Mouse (Mus musculus) right cerebral cortex, postnatal 10 days (tissue): ENCODE measurements around the gene Olfr356.

Experiments used
- DNase-seq, 2 experiments: peaks; one replicate each; pipeline ENCODE4 v3.0.0; 2021; ENCODE audit warnings: low spot score in 2 of 2

Olfr356 gene

DNA sequence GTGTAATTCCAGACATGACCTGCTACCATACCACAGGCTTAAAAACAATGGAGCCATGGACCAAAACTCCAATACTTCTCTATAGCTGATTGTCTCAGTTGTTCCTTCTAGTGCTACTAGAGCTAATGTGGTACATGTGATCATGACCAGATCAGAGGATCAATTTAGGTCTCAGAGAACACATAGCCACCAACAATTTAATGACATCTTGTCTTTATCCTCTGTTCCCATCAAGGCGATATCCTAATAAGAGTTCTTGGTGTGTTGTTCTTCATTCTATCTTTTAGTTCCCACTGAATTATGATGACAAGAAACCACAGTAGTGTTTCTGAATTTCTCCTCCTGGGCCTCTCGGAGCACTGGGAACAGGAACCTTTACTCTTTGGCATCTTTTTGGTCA is at the start of gene Olfr356:
TSS of gene Olfr356 (plus strand) at position 301 of the 400 bp plus-strand sequence.
- DNase-seq: no peak

DNA sequence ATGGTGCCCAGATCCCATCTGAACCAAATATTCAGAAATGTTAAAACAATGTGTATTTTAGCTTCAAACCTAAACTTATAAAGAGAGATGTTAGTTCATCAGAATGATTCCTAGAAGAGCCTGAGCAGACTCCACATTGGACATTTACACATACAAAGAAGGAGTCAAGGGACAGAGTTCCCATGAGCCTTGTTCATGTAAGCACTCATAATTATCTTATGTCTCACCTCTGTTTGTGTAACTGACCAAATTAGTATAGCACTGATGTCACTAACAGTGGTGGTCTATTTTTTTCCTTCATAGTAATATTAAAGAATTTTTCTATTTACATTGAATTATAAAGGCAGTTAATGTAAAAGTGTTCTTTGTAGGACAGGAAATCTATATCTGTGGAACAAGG is 44.1 kb upstream of the Olfr356 start, which contains the start of gene Olfr353:
TSS of gene Olfr353 (minus strand) at position 101 of the 400 bp plus-strand sequence.
- no peak for DNase-seq

DNA sequence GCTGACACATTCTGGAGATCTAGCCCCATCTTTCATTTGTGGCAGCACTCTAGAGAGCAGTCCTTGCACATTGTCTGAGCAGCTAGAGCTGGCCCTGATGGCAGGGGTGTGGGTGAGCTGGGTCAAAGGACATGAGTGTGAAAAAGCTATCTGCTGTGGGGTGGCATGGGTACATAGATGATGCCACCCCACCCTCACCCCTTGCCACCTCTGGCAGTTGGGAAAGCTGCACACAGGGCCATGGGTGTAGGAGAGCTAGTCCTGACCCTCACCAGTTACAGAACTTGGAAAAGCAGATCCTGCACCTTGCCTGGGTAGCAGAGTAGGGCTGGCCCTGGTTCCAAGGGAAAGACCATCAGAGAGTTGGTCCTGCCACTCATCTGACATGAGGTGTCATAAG is 39.8 kb upstream of the Olfr356 start:
- no peak for DNase-seq

DNA sequence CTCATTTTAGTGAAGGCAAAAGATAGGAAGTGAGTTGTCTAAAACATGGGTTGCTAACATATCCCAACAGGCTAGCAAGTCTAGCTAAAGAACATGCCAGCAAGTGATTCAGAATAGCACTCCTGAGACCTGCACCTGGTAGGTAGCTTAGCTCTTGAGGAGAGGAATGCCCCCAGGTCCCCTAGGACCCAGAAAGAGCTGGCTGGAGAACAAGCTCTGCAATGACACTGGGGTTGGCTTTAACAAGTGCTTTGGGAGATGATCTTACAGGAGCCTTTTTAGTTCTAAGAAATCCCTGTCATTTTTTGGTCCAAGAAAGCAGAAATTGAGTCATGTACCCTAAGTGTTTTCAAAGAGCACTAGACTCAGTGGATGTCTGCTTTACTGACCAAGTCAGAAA is 31.5 kb upstream of the Olfr356 start, which contains the start of gene Olfr354:
TSS of gene Olfr354 (plus strand) at position 301 of the 400 bp plus-strand sequence.
- DNase-seq: no peak

DNA sequence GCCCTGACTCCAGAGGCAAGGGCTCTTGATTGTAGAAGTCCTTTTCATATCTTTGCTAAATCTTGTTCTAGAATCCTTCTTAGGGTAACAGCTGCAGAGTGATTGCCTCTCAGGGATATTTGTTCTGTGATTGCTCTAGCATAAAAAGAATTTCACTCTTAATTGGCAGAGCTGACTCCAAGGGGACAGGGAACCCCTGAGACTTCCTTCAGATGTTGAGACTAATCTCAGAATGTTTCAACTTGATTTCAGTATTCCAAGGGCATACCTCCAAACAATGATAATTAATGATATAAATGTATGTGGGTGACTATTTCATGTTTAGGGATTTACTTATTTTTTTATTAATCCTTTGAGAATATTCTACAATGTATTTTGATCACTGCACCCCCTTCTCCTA is 8.1 kb upstream of the Olfr356 start, which contains the start of gene Olfr355:
TSS of gene Olfr355 (minus strand) at position 101 of the 400 bp plus-strand sequence.
- DNase-seq: no peak
